Mouse (Mus musculus): ENCODE measurements around the gene Nacad.

DNA sequence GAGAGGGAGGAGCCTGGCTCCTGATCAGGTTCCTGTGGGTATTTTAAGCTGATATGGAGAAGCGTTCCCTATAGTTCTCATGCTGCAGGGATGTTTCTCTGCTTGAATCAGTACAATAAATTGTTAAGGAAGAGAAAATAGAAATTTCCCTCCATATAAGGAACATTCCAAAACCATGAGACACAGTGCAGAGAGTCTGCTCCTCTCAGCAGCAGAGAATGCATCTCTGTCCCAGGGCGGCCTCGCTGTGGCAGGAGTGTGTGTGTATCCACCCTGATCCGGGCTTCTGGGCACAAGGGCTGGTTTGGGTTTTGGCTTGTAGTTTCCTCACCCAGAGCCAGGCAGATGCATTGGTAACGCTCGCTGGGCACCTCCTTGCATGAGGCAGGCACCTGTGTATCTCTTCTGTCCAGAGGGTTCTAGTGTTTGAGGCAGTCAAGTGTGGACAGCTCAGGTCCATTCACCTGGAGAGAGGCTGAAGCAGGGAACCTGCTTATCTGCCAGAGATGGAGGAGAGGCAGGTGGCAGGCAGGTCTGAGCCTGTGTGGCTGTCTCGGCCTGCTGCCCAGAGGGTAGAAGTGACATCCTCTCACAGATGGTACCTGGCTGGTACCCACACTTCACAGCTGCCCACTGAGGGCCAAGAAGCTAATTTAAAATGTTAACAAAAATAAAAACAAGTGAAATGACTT, 18.5 kb downstream of the Nacad start:
- TF ChIP-seq CTCF (IDR thresholded peaks at IDR 0.05; ENCODE audit: extremely low read depth, insufficient read length, insufficient replicate concordance, low read depth, low read length) = no peak
- TF ChIP-seq POLR2A (IDR thresholded peaks at IDR 0.05; ENCODE audit: low read depth, low read length) = no peak
